Mouse (Mus musculus): ENCODE results near the gene Gm21854.
"Not testable (repeated sequence)": the region's sequence is repeated elsewhere in the genome, so short reads cannot be mapped to it uniquely, and the experiment has no call there.

Gm21854 gene

GRCm38 (mm10) chrY:5656686-5657085 lies at the start of gene Gm21854:
TSS of gene Gm21854 (plus strand) at chrY:5656986.
- not testable (repeated sequence) for DNase-seq (ENCODE audit: low spot score)

Measured in urinary bladder, postnatal 25 days (tissue).